Mouse (Mus musculus): ENCODE results near the gene Wdr45. TPM values are rescaled to one million over a fixed set of nuclear protein-coding genes. Genes with fewer than 3 reads are reported as not detected.
A peak's percentile ranks its signal among the peaks of the same experiment; 100 is the strongest.

Wdr45 gene
- polyA plus RNA-seq, 1 experiment from 2014 or later, result 40.6 TPM

GRCm38 (mm10) chrX:7765281-7765670, 51.1 kb downstream of the Wdr45 start:
- Histone ChIP-seq H3K27ac (replicated peaks) (no peak overlapping the region; the same call in 1 of the 2 replicates), H3K36me3 (peaks cover 23% of the 10 kb centered on the region; the same call in 1 of the 2 replicates), H3K4me2 (replicated peaks) (peak overlapping the region; percentile 57), H3K4me1 (peaks cover 7% of the 10 kb centered on the region; the same call in 1 of the 2 replicates), H3K9ac (no peak overlapping the region), H3K9me3 (replicated peaks) (no peaks in the 10 kb centered on the region), H3K27me3 (no peaks in the 10 kb centered on the region), H3K4me3 (replicated peaks) (peak overlapping the region; percentile 63)
- 28% methylated on average over 13 of the region's 13 CpGs for WGBS
- no peak for ATAC-seq (ENCODE audit: insufficient number of reproducible peaks, low FRiP score, low TSS enrichment, low read depth)

- WGBS, result 15% methylated on average over 11 of the region's 11 CpGs
- Histone ChIP-seq H3K27me3 (no peaks in the 10 kb centered on the region), H3K4me1 (peaks cover 7% of the 10 kb centered on the region; the same call in 1 of the 2 replicates), H3K9ac (no peak overlapping the region), H3K4me3 (replicated peaks) (peak overlapping the region; percentile 63), H3K9me3 (replicated peaks) (no peaks in the 10 kb centered on the region), H3K36me3 (peaks cover 28% of the 10 kb centered on the region), H3K4me2 (replicated peaks) (peak overlapping the region; percentile 57), H3K27ac (replicated peaks) (no peak overlapping the region; the same call in 1 of the 2 replicates)
- ATAC-seq (ENCODE audit: insufficient number of reproducible peaks, low FRiP score, low TSS enrichment, low read depth), result no peak
Observed at GRCm38 (mm10) chrX:7765764-7766163, 51.6 kb downstream of the Wdr45 start.

DNA sequence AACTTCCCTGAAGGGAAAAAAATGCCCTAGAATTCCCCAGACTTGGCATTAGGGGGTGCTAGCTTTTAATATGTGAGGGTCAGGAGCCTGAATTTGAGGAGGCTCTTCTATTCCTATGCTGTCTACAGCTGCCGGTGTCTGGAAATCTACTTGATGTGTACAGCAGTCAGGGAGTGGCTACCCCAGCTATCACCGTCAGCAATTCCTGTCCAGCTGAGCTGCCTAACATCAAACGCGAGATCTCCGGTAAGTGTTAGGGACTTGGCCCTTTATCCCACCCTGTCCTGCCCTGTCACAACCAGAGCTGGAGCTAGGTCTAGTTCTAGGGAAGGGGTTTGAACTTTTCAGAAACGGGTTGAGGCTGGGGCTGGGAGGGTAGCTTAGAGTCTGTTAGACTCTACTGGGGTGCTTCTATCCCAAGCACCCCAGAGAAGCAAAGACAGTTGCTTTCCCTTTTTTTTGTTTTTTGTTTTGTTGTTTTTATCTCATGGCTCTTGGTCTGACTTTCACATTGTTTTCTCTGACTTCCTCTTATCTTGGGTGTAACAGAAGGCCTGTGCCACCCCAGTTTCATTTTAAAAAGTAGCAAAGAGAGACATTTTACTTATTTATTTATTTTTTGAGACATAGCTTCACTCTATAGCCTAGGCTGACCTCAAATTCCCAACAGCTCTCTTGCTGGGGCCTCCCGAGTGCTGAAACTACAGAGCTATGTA, 55.3 kb downstream of the Wdr45 start:
- Histone ChIP-seq H3K36me3 (peaks cover 36% of the 10 kb centered on the region), H3K27ac (replicated peaks) (no peak overlapping the region)

DNA sequence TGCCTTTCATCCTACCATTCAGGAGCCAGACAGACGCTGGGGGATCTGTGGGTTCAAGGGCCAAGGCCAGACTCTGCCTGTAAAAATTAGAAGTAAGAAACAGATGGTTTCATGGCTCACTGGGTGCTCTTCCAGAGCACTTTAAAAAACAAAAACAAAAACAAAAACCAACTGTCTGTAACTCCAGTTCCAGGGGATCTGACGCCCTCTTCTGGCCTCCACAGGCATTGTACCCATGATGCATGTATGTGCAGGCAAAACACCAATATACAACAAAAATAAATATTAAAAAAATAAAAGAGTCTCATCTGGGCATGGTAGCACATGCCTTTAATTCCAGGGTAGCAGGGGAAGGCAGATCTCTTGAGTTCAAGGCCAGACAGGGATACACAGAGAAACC, 58.6 kb downstream of the Wdr45 start:
- Histone ChIP-seq H3K27ac (replicated peaks) (no peak overlapping the region), H3K4me1 (no peaks in the 10 kb centered on the region), H3K36me3 (peaks cover 25% of the 10 kb centered on the region), H3K4me2 (replicated peaks) (no peak overlapping the region), H3K27me3 (no peaks in the 10 kb centered on the region), H3K9ac (no peak overlapping the region), H3K9me3 (replicated peaks) (no peaks in the 10 kb centered on the region), H3K4me3 (replicated peaks) (no peak overlapping the region)
- 50% methylated on average over 2 of the region's 2 CpGs for WGBS
- ATAC-seq (ENCODE audit: insufficient number of reproducible peaks, low FRiP score, low TSS enrichment, low read depth), result no peak

More for the DNA sequence above, 55.3 kb downstream of the Wdr45 start:
- WGBS, result 88% methylated on average over 7 of the region's 7 CpGs
- no peaks in the 10 kb centered on the region for H3K27me3 ChIP-seq
- no peak overlapping the region for H3K9ac ChIP-seq
- H3K4me1 ChIP-seq, result peaks cover 7% of the 10 kb centered on the region; the same call in 1 of the 2 replicates
- no peak for ATAC-seq (ENCODE audit: insufficient number of reproducible peaks, low FRiP score, low TSS enrichment, low read depth)
- H3K4me2 ChIP-seq (replicated peaks), result no peak overlapping the region
- no peaks in the 10 kb centered on the region for H3K9me3 ChIP-seq (replicated peaks)
- H3K4me3 ChIP-seq (replicated peaks), result no peak overlapping the region

DNA sequence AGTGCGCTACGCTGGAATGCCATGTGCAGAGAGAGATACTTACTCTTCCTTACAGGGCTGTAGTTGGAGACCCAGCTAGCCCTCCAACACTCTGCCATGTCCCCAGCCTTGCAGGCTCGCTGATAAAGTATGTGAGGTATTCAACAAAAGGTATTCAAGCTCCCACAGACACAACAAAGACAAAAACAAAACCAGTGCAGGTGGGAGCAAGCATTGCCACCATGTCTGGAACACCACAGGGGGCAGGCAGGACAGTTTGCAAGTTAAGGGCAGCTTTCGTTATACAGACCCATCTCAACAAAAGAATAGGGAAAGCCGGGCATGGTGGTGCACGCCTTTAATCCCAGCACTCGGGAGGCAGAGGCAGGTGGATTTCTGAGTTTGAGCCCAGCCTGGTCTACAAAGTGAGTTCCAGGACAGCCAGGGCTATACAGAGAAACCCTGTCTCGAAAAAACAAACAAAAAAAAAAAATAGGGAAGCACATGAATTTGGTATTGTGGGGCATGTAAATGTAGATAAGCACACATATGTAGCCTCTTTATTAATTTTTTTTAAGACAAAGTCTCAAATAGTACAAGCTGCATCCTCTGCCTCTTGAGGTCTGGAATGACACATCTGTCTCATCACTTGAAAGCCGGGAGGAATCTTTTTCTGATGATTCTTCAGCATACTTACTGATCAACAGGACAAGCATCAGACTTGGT, 61.5 kb downstream of the Wdr45 start:
- Histone ChIP-seq H3K27me3 (no peaks in the 10 kb centered on the region), H3K36me3 (peaks cover 10% of the 10 kb centered on the region), H3K4me1 (no peaks in the 10 kb centered on the region), H3K27ac (replicated peaks) (no peak overlapping the region), H3K9me3 (replicated peaks) (no peaks in the 10 kb centered on the region), H3K9ac (no peak overlapping the region), H3K4me3 (replicated peaks) (no peak overlapping the region), H3K4me2 (replicated peaks) (no peak overlapping the region)
- no peak for ATAC-seq (ENCODE audit: insufficient number of reproducible peaks, low FRiP score, low TSS enrichment, low read depth)
- 75% methylated on average over 9 of the region's 9 CpGs for WGBS

DNA sequence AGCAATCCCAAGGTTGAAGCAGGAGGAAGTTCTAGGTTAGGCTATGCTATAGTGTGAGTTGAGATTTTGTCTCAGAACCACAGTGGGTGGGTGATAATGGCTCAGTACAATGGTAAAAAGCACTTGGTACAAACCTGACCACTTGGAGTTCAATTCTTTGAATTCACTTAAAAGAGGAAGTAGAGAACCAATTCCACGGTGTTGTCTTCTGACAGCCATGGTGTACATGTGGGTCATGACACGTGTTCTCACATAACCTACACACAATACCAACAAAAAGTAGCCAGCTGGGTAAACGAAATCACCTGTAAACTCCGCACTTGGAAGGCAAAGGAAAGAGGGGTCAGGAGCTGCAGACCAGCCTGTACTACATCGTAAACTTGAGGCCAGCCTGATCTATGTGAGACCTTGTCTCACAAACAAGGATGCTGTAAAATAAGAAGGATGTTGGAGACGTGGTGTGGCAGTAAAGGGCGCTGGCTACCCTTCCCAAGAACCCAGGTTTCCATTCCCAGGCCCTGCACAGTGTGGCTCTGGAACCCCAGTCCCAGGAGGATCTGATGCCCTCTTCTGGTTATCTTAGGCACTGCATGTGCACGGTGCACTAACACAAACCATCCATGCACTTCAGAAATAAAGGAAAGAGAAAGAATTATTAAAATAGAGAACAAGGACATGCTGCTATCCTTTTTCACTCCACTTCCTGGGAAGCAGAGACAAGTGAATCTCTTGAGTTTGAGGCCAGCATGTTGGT, 62.4 kb downstream of the Wdr45 start:
- Histone ChIP-seq H3K9ac (no peak overlapping the region), H3K27ac (replicated peaks) (no peak overlapping the region), H3K4me3 (replicated peaks) (no peak overlapping the region), H3K9me3 (replicated peaks) (no peaks in the 10 kb centered on the region), H3K4me2 (replicated peaks) (no peak overlapping the region), H3K4me1 (no peaks in the 10 kb centered on the region), H3K36me3 (0 out of 2 replicates have a peak, but pooled peaks cover 5% of the 10 kb centered on the region), H3K27me3 (no peaks in the 10 kb centered on the region)
- 48% methylated on average over 8 of the region's 8 CpGs for WGBS
- peak; percentile 51; the same call in 1 of the 2 replicates for ATAC-seq (ENCODE audit: insufficient number of reproducible peaks, low FRiP score, low TSS enrichment, low read depth)

Other genes starting within 250 kb of the Wdr45 start
- gene Foxp3, start 140.7 kb upstream of the Wdr45 start, polyA plus RNA-seq (2015; fragmentation: Nextera tagmentation; extraction: Ambion mirVana), result 0.11 TPM in 2 replicates
- 2.3 and 2.6 TPM in 2 replicates for gene Ppp1r3f, start 140.1 kb upstream of the Wdr45 start, polyA plus RNA-seq (2015; fragmentation: Nextera tagmentation; extraction: Ambion mirVana)
- gene Ccdc22, start 108.8 kb upstream of the Wdr45 start, polyA plus RNA-seq (2015; fragmentation: Nextera tagmentation; extraction: Ambion mirVana), result 27.4 and 29.9 TPM in 2 replicates
- gene Cacna1f, start 107.2 kb upstream of the Wdr45 start, polyA plus RNA-seq (2015; fragmentation: Nextera tagmentation; extraction: Ambion mirVana), result 0.03 and 0.11 TPM in 2 replicates
- gene Syp, start 75.9 kb upstream of the Wdr45 start, polyA plus RNA-seq (2015; fragmentation: Nextera tagmentation; extraction: Ambion mirVana), result 4.7 and 5.3 TPM in 2 replicates
- 15.2 and 16.6 TPM in 2 replicates for gene Prickle3, start 57.1 kb upstream of the Wdr45 start, polyA plus RNA-seq (2015; fragmentation: Nextera tagmentation; extraction: Ambion mirVana)
- gene Plp2, start 42.9 kb upstream of the Wdr45 start, polyA plus RNA-seq (2015; fragmentation: Nextera tagmentation; extraction: Ambion mirVana), result 171 and 180 TPM in 2 replicates
- gene Magix, start 33.1 kb upstream of the Wdr45 start, polyA plus RNA-seq (2015; fragmentation: Nextera tagmentation; extraction: Ambion mirVana), result 0.46 and 0.48 TPM in 2 replicates
- 37.4 and 37.9 TPM in 2 replicates for gene Gpkow, start 17.2 kb upstream of the Wdr45 start, polyA plus RNA-seq (2015; fragmentation: Nextera tagmentation; extraction: Ambion mirVana)
- 0.44 and 0.66 TPM in 2 replicates for gene Gm45208, start 7.9 kb downstream of the Wdr45 start, polyA plus RNA-seq (2015; fragmentation: Nextera tagmentation; extraction: Ambion mirVana)
- 73.5 and 74.7 TPM in 2 replicates for gene Praf2, start 14.1 kb downstream of the Wdr45 start, polyA plus RNA-seq (2015; fragmentation: Nextera tagmentation; extraction: Ambion mirVana)
- gene Ccdc120, start 36.6 kb downstream of the Wdr45 start, polyA plus RNA-seq (2015; fragmentation: Nextera tagmentation; extraction: Ambion mirVana), result 17.2 and 22.1 TPM in 2 replicates
- 32.8 and 35.9 TPM in 2 replicates for gene Tfe3, start 48.2 kb downstream of the Wdr45 start, polyA plus RNA-seq (2015; fragmentation: Nextera tagmentation; extraction: Ambion mirVana)
- 46.2 and 46.7 TPM in 2 replicates for gene Gripap1, start 75.4 kb downstream of the Wdr45 start, polyA plus RNA-seq (2015; fragmentation: Nextera tagmentation; extraction: Ambion mirVana)
- 1.8 and 1.9 TPM in 2 replicates for gene Kcnd1, start 108.0 kb downstream of the Wdr45 start, polyA plus RNA-seq (2015; fragmentation: Nextera tagmentation; extraction: Ambion mirVana)
- gene Otud5, start 127.0 kb downstream of the Wdr45 start, polyA plus RNA-seq (2015; fragmentation: Nextera tagmentation; extraction: Ambion mirVana), result 51.3 and 53.9 TPM in 2 replicates
- gene Pim2, start 163.9 kb downstream of the Wdr45 start, polyA plus RNA-seq (2015; fragmentation: Nextera tagmentation; extraction: Ambion mirVana), result 9.8 and 14.2 TPM in 2 replicates
- 55.0 and 55.5 TPM in 2 replicates for gene Slc35a2, start 169.7 kb downstream of the Wdr45 start, polyA plus RNA-seq (2015; fragmentation: Nextera tagmentation; extraction: Ambion mirVana)
- gene Pqbp1, start 184.9 kb downstream of the Wdr45 start, polyA plus RNA-seq (2015; fragmentation: Nextera tagmentation; extraction: Ambion mirVana), result 125 and 126 TPM in 2 replicates
- 158 and 169 TPM in 2 replicates for gene Timm17b, start 185.0 kb downstream of the Wdr45 start, polyA plus RNA-seq (2015; fragmentation: Nextera tagmentation; extraction: Ambion mirVana)
- gene Gm10491, start 193.5 kb downstream of the Wdr45 start, polyA plus RNA-seq (2015; fragmentation: Nextera tagmentation; extraction: Ambion mirVana), result not detected in 2 replicates
- not detected in 2 replicates for gene Gm10490, start 195.2 kb downstream of the Wdr45 start, polyA plus RNA-seq (2015; fragmentation: Nextera tagmentation; extraction: Ambion mirVana)
- 1.7 and 2.7 TPM in 2 replicates for gene Pcsk1n, start 205.5 kb downstream of the Wdr45 start, polyA plus RNA-seq (2015; fragmentation: Nextera tagmentation; extraction: Ambion mirVana)
- not detected in 2 replicates for gene Eras, start 214.3 kb downstream of the Wdr45 start, polyA plus RNA-seq (2015; fragmentation: Nextera tagmentation; extraction: Ambion mirVana)
- 26.3 and 27.5 TPM in 2 replicates for gene Hdac6, start 233.6 kb downstream of the Wdr45 start, polyA plus RNA-seq (2015; fragmentation: Nextera tagmentation; extraction: Ambion mirVana)

Measured in embryonic facial prominence, embryonic 15.5 days (tissue).